Mouse (Mus musculus): ENCODE results near the gene Tff1. TPM values are rescaled to one million over a fixed set of nuclear protein-coding genes. Genes with fewer than 3 reads are reported as not detected.

Gene Tff1
- total and polyA plus RNA-seq, 3 experiments: not detected

- peaks cover 0 to 2% of the 10 kb centered on the region in 2 experiments; a peak in 1 of 4 replicates for H3K36me3 ChIP-seq (ENCODE audit: control insufficient read depth in 1 of 2, insufficient read depth in 2 of 2, low read length in 2 of 2)
- H3K4me3 ChIP-seq (ENCODE audit: control insufficient read depth in 1 of 2, insufficient read depth in 1 of 2, low read depth in 2 of 2, low read length in 2 of 2): no peak overlapping the region
- no peak for TF ChIP-seq ZC3H11A (IDR thresholded peaks at IDR 0.05; ENCODE audit: low read depth, low read length)
- no peaks in the 10 kb centered on the region for H3K4me1 ChIP-seq (ENCODE audit: control insufficient read depth in 1 of 2, insufficient read depth in 2 of 2, low read length in 2 of 2)
- H3K27me3 ChIP-seq (ENCODE audit: control insufficient read depth in 1 of 2, insufficient read depth in 2 of 2, low read length in 2 of 2): no peaks in the 10 kb centered on the region
- no peaks in the 10 kb centered on the region for H3K79me2 ChIP-seq (ENCODE audit: control insufficient read depth, insufficient read depth, low read length, poor library complexity)
- no peak overlapping the region for H3K9ac ChIP-seq (ENCODE audit: control insufficient read depth, low read depth, low read length, poor library complexity, severe bottlenecking)
- DNase-seq (ENCODE audit: low read depth, low spot score): no peak
- no peaks in the 10 kb centered on the region for H3K9me3 ChIP-seq (replicated peaks; ENCODE audit: insufficient read depth, low read length)
- no peak overlapping the region for H3K27ac ChIP-seq (ENCODE audit: control insufficient read depth, low read depth, low read length)
These were observed 49.0 kb downstream of the Tff1 start for GRCm38 (mm10) chr17:31116063-31116462.

GRCm38 (mm10) chr17:31113191-31113856 is 51.8 kb downstream of the Tff1 start:
- Histone ChIP-seq H3K79me2 (ENCODE audit: control insufficient read depth, insufficient read depth, low read length, poor library complexity) (no peaks in the 10 kb centered on the region), H3K4me3 (ENCODE audit: control insufficient read depth in 1 of 2, insufficient read depth in 1 of 2, low read depth in 2 of 2, low read length in 2 of 2) (no peak overlapping the region), H3K4me1 (ENCODE audit: control insufficient read depth in 1 of 2, insufficient read depth in 2 of 2, low read length in 2 of 2) (0 out of 4 replicates have a peak, but pooled peaks cover 0 to 5% of the 10 kb centered on the region in 2 experiments), H3K36me3 (ENCODE audit: control insufficient read depth in 1 of 2, insufficient read depth in 2 of 2, low read length in 2 of 2) (peaks cover 0 to 2% of the 10 kb centered on the region in 2 experiments; a peak in 1 of 4 replicates), H3K27ac (ENCODE audit: control insufficient read depth, low read depth, low read length) (no peak overlapping the region), H3K27me3 (ENCODE audit: control insufficient read depth in 1 of 2, insufficient read depth in 2 of 2, low read length in 2 of 2) (no peaks in the 10 kb centered on the region), H3K9me3 (replicated peaks; ENCODE audit: insufficient read depth, low read length) (no peaks in the 10 kb centered on the region), H3K9ac (ENCODE audit: control insufficient read depth, low read depth, low read length, poor library complexity, severe bottlenecking) (no peak overlapping the region)
- TF ChIP-seq E2F4 (IDR thresholded peaks at IDR 0.05; ENCODE audit: borderline replicate concordance, low read depth, low read length): no peak
- TF ChIP-seq TBP (IDR thresholded peaks at IDR 0.05; ENCODE audit: low read depth, low read length): no peak
- TF ChIP-seq CHD2 (IDR thresholded peaks at IDR 0.05; ENCODE audit: low read length): no peak
- no peak for TF ChIP-seq MAX (IDR thresholded peaks at IDR 0.05; ENCODE audit: low read length)
- no peak for TF ChIP-seq ZC3H11A (IDR thresholded peaks at IDR 0.05; ENCODE audit: low read depth, low read length)
- TF ChIP-seq ZNF384 (IDR thresholded peaks at IDR 0.05; ENCODE audit: low read depth, low read length): no peak
- no peak for TF ChIP-seq GATA1 (IDR thresholded peaks at IDR 0.05; ENCODE audit: low read depth, low read length)
- TF ChIP-seq TCF12 (IDR thresholded peaks at IDR 0.05; ENCODE audit: low read depth, low read length): no peak
- no peak for TF ChIP-seq CTCF (IDR thresholded peaks at IDR 0.05 in 2 of 3, conservative IDR thresholded peaks at IDR 0.05 in 1 of 3; ENCODE audit: control insufficient read depth in 1 of 3, insufficient read depth in 1 of 3, low read depth in 2 of 3, low read length in 3 of 3, poor library complexity in 1 of 3, severe bottlenecking in 1 of 3)
- TF ChIP-seq RAD21 (IDR thresholded peaks at IDR 0.05; ENCODE audit: low read depth, low read length): no peak
- DNase-seq (ENCODE audit: low read depth, low spot score): no peak

Other genes starting within 250 kb of the Tff1 start
- gene Umodl1, start 210.6 kb downstream of the Tff1 start, total RNA-seq (2012; rRNA removed): not detected in 2 replicates
- gene Umodl1, start 210.6 kb downstream of the Tff1 start, polyA plus RNA-seq (2012; ENCODE audit: insufficient read depth in 1 of 2, insufficient read length in 2 of 2, low read depth in 1 of 2, low replicate concordance in 2 of 2, missing spikeins in 1 of 2): not detected
- gene Abcg1, start 107.6 kb downstream of the Tff1 start, total RNA-seq (2012; rRNA removed): 10.4 and 11.6 TPM in 2 replicates
- 10 to 100 TPM in 1 of 2 experiments, not detected in 1; 18.0 TPM for gene Abcg1, start 107.6 kb downstream of the Tff1 start, polyA plus RNA-seq (2012; ENCODE audit: insufficient read depth in 1 of 2, insufficient read length in 2 of 2, low read depth in 1 of 2, low replicate concordance in 2 of 2, missing spikeins in 1 of 2)
- not detected in 2 replicates for gene Tff3, start 35.6 kb downstream of the Tff1 start, total RNA-seq (2012; rRNA removed)
- gene Tff3, start 35.6 kb downstream of the Tff1 start, polyA plus RNA-seq (2012; ENCODE audit: insufficient read depth in 1 of 2, insufficient read length in 2 of 2, low read depth in 1 of 2, low replicate concordance in 2 of 2, missing spikeins in 1 of 2): not detected
- not detected in 2 replicates for gene Tff2, start 21.0 kb downstream of the Tff1 start, total RNA-seq (2012; rRNA removed)
- not detected for gene Tff2, start 21.0 kb downstream of the Tff1 start, polyA plus RNA-seq (2012; ENCODE audit: insufficient read depth in 1 of 2, insufficient read length in 2 of 2, low read depth in 1 of 2, low replicate concordance in 2 of 2, missing spikeins in 1 of 2)
- 0.08 and 0.13 TPM in 2 replicates for gene Tmprss3, start 33.7 kb upstream of the Tff1 start, total RNA-seq (2012; rRNA removed)
- under 1 TPM in 1 of 2 experiments, not detected in 1; 0.11 TPM for gene Tmprss3, start 33.7 kb upstream of the Tff1 start, polyA plus RNA-seq (2012; ENCODE audit: insufficient read depth in 1 of 2, insufficient read length in 2 of 2, low read depth in 1 of 2, low replicate concordance in 2 of 2, missing spikeins in 1 of 2)
- 24.9 and 30.2 TPM in 2 replicates for gene Ubash3a, start 42.6 kb upstream of the Tff1 start, total RNA-seq (2012; rRNA removed)
- 10 to 100 TPM; 27.6 to 57.4 TPM for gene Ubash3a, start 42.6 kb upstream of the Tff1 start, polyA plus RNA-seq (2012; ENCODE audit: insufficient read depth in 1 of 2, insufficient read length in 2 of 2, low read depth in 1 of 2, low replicate concordance in 2 of 2, missing spikeins in 1 of 2)
- 1.3 and 2.0 TPM in 2 replicates for gene Rsph1, start 112.1 kb upstream of the Tff1 start, total RNA-seq (2012; rRNA removed)
- gene Rsph1, start 112.1 kb upstream of the Tff1 start, polyA plus RNA-seq (2012; ENCODE audit: insufficient read depth in 1 of 2, insufficient read length in 2 of 2, low read depth in 1 of 2, low replicate concordance in 2 of 2, missing spikeins in 1 of 2): 1 to 10 TPM in 1 of 2 experiments, not detected in 1; 3.6 TPM
- 10.3 and 15.0 TPM in 2 replicates for gene Slc37a1, start 121.5 kb upstream of the Tff1 start, total RNA-seq (2012; rRNA removed)
- 10 to 100 TPM in 1 of 2 experiments, not detected in 1; 14.2 TPM for gene Slc37a1, start 121.5 kb upstream of the Tff1 start, polyA plus RNA-seq (2012; ENCODE audit: insufficient read depth in 1 of 2, insufficient read length in 2 of 2, low read depth in 1 of 2, low replicate concordance in 2 of 2, missing spikeins in 1 of 2)
- gene Pde9a, start 220.9 kb upstream of the Tff1 start, total RNA-seq (2012; rRNA removed): 0.20 TPM in 1 of 2 replicates, not detected in the other
- under 1 TPM in 1 of 2 experiments, not detected in 1; 0.56 TPM for gene Pde9a, start 220.9 kb upstream of the Tff1 start, polyA plus RNA-seq (2012; ENCODE audit: insufficient read depth in 1 of 2, insufficient read length in 2 of 2, low read depth in 1 of 2, low replicate concordance in 2 of 2, missing spikeins in 1 of 2)